Mouse (Mus musculus) forelimb bud, embryonic 11.5 days (tissue): ENCODE measurements at regions not wholly inside any gene's neighbourhood (a gene's known extent, or its start where the extent isn't known, plus 50 kb on each side); places are given as distances from the start of the nearest gene placed in this dataset.
"Not testable (repeated sequence)": the region's sequence is repeated elsewhere in the genome, so short reads cannot be mapped to it uniquely, and the experiment has no call there.

Source experiments
- DNase-seq: peaks from one replicate; pipeline ENCODE4 v3.0.0-alpha.2; 2012; ENCODE audit warnings: low read depth, low spot score

- not testable (repeated sequence) for DNase-seq
Measured at GRCm38 (mm10) chr10:85731163-85731562, 98.1 kb upstream of the Pwp1 start.

DNA sequence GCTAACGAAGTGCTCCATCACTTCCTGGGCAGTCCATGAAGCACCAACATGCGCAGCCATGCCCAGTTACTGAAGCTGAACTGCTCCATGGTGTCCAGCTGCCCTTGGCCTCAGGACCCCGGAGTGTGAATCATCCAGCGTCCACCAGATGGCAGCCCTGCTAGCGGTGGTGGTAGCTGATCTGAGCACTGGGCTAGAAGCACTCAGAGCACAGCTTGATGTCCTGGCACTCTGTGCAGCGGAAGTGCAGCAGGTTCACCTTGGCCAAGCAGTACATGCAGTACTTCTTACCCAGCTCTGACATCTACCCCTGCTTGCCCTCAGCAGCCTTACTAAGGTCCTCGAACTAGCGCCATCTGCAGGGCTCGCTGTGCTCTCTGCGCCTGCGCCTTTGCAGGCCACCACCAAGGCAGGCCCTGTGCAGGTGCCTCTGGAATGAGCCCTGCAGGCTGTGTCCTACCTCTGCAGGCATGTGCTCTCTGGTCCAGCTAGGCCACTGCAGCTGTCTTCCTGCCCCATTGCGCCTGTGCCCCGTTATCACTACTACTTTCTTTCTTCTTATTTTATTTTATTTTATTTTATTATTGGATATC lies 97.4 kb upstream of the Pwp1 start:
- DNase-seq = not testable (repeated sequence)

DNA sequence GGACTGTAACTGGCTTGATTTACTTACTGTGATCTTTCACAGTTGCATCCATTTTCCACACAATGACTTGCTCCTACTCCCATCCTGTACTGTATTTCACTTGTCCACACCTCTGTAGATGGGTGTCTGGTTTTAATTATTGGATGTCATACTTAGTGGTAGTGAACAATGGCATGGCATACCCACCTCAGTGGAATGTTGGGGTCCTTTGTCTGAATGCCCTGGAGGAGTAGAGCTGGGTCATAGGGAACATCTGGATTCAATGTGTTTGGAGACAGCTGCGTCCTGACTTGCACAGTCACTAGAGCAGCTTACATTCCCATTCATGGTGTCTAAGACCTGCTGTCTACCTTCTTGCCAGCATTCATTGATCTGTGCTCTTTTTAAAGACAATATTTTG lies 91.5 kb upstream of the Pwp1 start:
- DNase-seq = peak; percentile 62

- DNase-seq = no peak
Measured at GRCm38 (mm10) chr10:85739008-85739407, 90.3 kb upstream of the Pwp1 start.

DNA sequence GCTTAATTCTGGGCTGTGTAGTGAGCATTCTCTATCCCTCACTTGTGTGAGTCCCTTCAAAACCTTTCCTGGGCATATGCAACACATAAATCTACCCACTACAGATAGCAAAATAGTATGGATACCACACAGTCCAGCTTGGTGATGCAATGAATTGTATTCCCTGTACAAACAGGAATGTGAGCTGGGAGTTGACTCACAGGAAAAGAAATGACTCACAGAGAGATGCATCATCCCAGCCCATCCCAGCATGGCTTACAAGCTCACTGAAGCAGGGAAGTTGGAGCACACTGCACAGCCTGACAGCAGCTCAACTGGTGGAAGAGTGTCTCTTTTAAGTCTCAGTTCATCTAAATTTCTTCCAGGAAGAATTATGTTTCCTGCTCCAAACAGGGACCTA lies 89.7 kb upstream of the Pwp1 start:
- not testable (repeated sequence) for DNase-seq

DNA sequence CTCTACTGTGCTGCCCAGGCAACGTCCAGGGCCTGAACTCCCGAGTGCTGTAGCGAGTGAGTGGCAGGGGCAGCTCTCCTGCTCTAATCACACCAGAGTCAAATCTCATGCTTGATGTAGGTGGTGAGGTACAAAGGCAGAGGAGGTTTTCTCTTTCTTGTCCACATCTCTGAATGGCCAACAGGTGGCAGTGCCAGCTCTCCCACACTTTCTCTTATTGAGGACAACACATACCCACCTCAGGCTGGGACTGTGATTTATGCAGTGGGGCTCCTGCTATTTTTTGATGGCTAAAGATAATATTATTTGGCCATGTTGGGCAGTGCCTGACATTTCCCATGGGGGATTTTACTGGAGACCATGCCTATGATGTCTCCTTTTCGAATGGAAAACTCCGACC lies 87.3 kb upstream of the Pwp1 start:
- DNase-seq = no peak

- not testable (repeated sequence) for DNase-seq
Measured at GRCm38 (mm10) chr10:85745390-85745789, 83.9 kb upstream of the Pwp1 start.

DNA sequence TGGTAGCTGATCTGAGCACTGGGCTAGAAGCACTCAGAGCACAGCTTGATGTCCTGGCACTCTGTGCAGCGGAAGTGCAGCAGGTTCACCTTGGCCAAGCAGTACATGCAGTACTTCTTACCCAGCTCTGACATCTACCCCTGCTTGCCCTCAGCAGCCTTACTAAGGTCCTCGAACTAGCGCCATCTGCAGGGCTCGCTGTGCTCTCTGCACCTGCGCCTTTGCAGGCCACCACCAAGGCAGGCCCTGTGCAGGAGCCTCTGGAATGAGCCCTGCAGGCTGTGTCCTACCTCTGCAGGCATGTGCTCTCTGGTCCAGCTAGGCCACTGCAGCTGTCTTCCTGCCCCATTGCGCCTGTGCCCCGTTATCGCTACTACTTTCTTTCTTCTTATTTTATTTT lies 83.5 kb upstream of the Pwp1 start:
- not testable (repeated sequence) for DNase-seq

GRCm38 (mm10) chr10:85749549-85749948 lies 79.7 kb upstream of the Pwp1 start:
- DNase-seq = not testable (repeated sequence)

DNA sequence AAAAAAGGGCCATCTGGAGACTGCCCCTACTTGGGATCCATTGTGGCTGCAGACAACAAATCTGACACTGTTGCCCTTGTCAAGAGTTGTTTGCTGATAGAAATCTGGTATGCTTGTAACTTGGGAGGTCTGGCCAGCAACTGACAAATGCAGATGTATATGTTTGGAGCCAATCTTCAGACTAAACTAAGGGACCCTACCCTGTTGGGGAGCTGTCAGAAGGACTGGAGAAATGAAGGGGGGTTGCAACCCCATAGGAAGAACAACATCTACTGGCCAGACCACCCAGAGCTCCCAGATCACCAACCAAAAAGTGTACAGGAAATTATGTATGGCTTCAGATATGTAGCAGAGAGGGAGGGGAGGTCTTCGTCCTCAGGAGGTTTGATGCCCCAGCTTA lies 54.3 kb upstream of the Pwp1 start:
- no peak for DNase-seq
